Mouse (Mus musculus): ENCODE measurements around the gene Rnf152. TPM values are rescaled to one million over a fixed set of nuclear protein-coding genes. Genes with fewer than 3 reads are reported as not detected.

Gene Rnf152
- polyA plus RNA-seq, 1 experiment, result not detected

DNA sequence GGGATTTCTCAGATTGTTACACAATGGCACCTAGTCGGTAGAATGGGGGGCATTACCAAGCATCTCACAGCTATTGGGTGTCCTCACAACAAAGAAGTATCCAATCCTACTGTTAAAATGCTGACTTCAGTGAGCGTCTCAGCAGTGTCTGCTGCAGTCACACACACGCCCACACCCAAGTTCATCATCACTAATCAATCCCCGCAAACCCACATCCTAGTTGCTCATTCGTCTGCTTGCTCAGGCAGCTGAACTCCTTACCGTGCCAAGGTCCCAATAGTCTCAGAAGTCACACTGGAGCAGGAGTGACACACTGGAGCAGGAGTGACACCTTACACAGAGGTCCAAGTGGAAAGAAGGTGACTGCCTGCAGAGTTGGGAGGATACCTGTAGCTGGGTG is 14.2 kb downstream of the Rnf152 start:
- H3ac ChIP-seq (ENCODE audit: control insufficient read depth, insufficient read length, low read depth), result no peak overlapping the region
- TF ChIP-seq FOSL1 (IDR thresholded peaks at IDR 0.05; ENCODE audit: insufficient read depth, low read length, poor library complexity, severe bottlenecking), result no peak
- no peak for TF ChIP-seq MAX (IDR thresholded peaks at IDR 0.05)
- TF ChIP-seq USF1 (IDR thresholded peaks at IDR 0.05; ENCODE audit: low read depth), result no peak
- TF ChIP-seq CEBPB (IDR thresholded peaks at IDR 0.05; ENCODE audit: low read depth), result no peak
- no peak for TF ChIP-seq CTCF (IDR thresholded peaks at IDR 0.05; ENCODE audit: control insufficient read depth, insufficient read depth, insufficient read length)
- TF ChIP-seq MYOD1 (IDR thresholded peaks at IDR 0.05; ENCODE audit: control insufficient read depth, insufficient read length, low read depth), result no peak
- no peak for TF ChIP-seq MYOG (IDR thresholded peaks at IDR 0.05; ENCODE audit: control insufficient read depth, extremely low read depth, insufficient read length)
- H3K4me3 ChIP-seq (ENCODE audit: insufficient read depth, poor library complexity, severe bottlenecking), result no peak overlapping the region
- H3K27me3 ChIP-seq (ENCODE audit: control insufficient read depth, insufficient read depth, insufficient read length), result no peaks in the 10 kb centered on the region
- H3K79me3 ChIP-seq (ENCODE audit: low read depth), result no peaks in the 10 kb centered on the region
- no peaks in the 10 kb centered on the region for H3K79me2 ChIP-seq (ENCODE audit: control insufficient read depth, insufficient read depth)
- no peaks in the 10 kb centered on the region for H3K36me3 ChIP-seq (ENCODE audit: control insufficient read depth, insufficient read depth)

DNA sequence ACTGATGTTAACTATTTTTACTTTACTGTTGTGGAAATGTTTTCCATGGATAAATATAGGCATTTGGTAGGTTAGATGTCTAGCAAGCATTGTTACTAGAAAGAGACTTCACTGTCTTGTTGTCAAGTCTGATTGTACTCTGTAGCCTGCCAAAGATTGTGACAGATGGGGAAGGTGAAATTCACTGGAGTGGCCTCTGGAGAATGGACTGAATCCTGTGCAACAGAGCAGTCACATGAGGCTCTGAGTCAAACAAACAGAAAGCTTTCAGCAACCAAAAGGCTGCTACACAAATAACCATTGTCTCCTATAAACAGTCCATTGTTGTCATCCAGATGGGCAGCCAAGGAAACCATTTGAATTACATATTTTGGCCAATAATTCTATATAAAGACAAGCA is 15.6 kb downstream of the Rnf152 start:
- Histone ChIP-seq H3K36me3 (ENCODE audit: control insufficient read depth, insufficient read depth) (no peaks in the 10 kb centered on the region), H3K79me2 (ENCODE audit: control insufficient read depth, insufficient read depth) (no peaks in the 10 kb centered on the region), H3K4me3 (ENCODE audit: insufficient read depth, poor library complexity, severe bottlenecking) (no peak overlapping the region), H3K27me3 (ENCODE audit: control insufficient read depth, insufficient read depth, insufficient read length) (no peaks in the 10 kb centered on the region), H3ac (ENCODE audit: control insufficient read depth, insufficient read length, low read depth) (no peak overlapping the region), H3K79me3 (ENCODE audit: low read depth) (no peaks in the 10 kb centered on the region)
- no peak for TF ChIP-seq CEBPB (IDR thresholded peaks at IDR 0.05; ENCODE audit: low read depth)
- TF ChIP-seq CTCF (IDR thresholded peaks at IDR 0.05; ENCODE audit: control insufficient read depth, insufficient read depth, insufficient read length), result no peak
- TF ChIP-seq USF1 (IDR thresholded peaks at IDR 0.05; ENCODE audit: low read depth), result no peak
- no peak for TF ChIP-seq MAX (IDR thresholded peaks at IDR 0.05)
- no peak for TF ChIP-seq MYOG (IDR thresholded peaks at IDR 0.05; ENCODE audit: control insufficient read depth, extremely low read depth, insufficient read length)
- no peak for TF ChIP-seq FOSL1 (IDR thresholded peaks at IDR 0.05; ENCODE audit: insufficient read depth, low read length, poor library complexity, severe bottlenecking)
- TF ChIP-seq MYOD1 (IDR thresholded peaks at IDR 0.05; ENCODE audit: control insufficient read depth, insufficient read length, low read depth), result no peak

- H3K27me3 ChIP-seq (ENCODE audit: control insufficient read depth, insufficient read depth, insufficient read length), result no peaks in the 10 kb centered on the region
- TF ChIP-seq FOSL1 (IDR thresholded peaks at IDR 0.05; ENCODE audit: insufficient read depth, low read length, poor library complexity, severe bottlenecking), result no peak
- TF ChIP-seq USF1 (IDR thresholded peaks at IDR 0.05; ENCODE audit: low read depth), result no peak
- TF ChIP-seq CTCF (IDR thresholded peaks at IDR 0.05; ENCODE audit: control insufficient read depth, insufficient read depth, insufficient read length), result no peak
- no peak for TF ChIP-seq CEBPB (IDR thresholded peaks at IDR 0.05; ENCODE audit: low read depth)
- TF ChIP-seq MYOG (IDR thresholded peaks at IDR 0.05; ENCODE audit: control insufficient read depth, extremely low read depth, insufficient read length), result no peak
- TF ChIP-seq MAX (IDR thresholded peaks at IDR 0.05), result no peak
- no peaks in the 10 kb centered on the region for H3K36me3 ChIP-seq (ENCODE audit: control insufficient read depth, insufficient read depth)
- no peaks in the 10 kb centered on the region for H3K79me2 ChIP-seq (ENCODE audit: control insufficient read depth, insufficient read depth)
- H3K79me3 ChIP-seq (ENCODE audit: low read depth), result no peaks in the 10 kb centered on the region
- H3ac ChIP-seq (ENCODE audit: control insufficient read depth, insufficient read length, low read depth), result no peak overlapping the region
- no peak overlapping the region for H3K4me3 ChIP-seq (ENCODE audit: insufficient read depth, poor library complexity, severe bottlenecking)
Observed at GRCm38 (mm10) chr1:105337397-105337796, 19.1 kb downstream of the Rnf152 start.

DNA sequence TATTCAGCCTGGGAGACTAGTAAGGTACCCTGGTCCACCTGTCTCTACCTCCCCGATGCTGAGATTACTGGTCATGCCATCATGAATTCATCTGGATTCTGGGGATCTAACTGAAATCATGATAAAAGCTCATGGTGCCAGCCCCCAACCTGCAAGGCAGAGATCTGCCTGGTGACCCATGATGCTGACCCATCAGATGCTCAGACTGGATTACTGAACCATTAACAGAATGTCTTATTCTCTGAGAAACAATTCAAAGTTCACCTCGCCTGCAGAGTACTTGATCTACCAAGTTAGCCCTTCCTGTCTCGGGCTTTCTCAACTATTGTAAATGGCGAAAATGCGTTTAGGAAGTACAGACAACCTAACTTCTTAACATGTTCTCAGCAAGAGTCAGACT is 20.4 kb downstream of the Rnf152 start:
- no peaks in the 10 kb centered on the region for H3K27me3 ChIP-seq (ENCODE audit: control insufficient read depth, insufficient read depth, insufficient read length)
- no peaks in the 10 kb centered on the region for H3K79me3 ChIP-seq (ENCODE audit: low read depth)
- H3ac ChIP-seq (ENCODE audit: control insufficient read depth, insufficient read length, low read depth), result no peak overlapping the region
- H3K4me3 ChIP-seq (ENCODE audit: insufficient read depth, poor library complexity, severe bottlenecking), result no peak overlapping the region
- TF ChIP-seq MAX (IDR thresholded peaks at IDR 0.05) (no peak), USF1 (IDR thresholded peaks at IDR 0.05; ENCODE audit: low read depth) (no peak), CTCF (IDR thresholded peaks at IDR 0.05; ENCODE audit: control insufficient read depth, insufficient read depth, insufficient read length) (no peak), MYOD1 (IDR thresholded peaks at IDR 0.05; ENCODE audit: control insufficient read depth, insufficient read length, low read depth) (no peak), CEBPB (IDR thresholded peaks at IDR 0.05; ENCODE audit: low read depth) (no peak), MYOG (IDR thresholded peaks at IDR 0.05; ENCODE audit: control insufficient read depth, extremely low read depth, insufficient read length) (no peak), FOSL1 (IDR thresholded peaks at IDR 0.05; ENCODE audit: insufficient read depth, low read length, poor library complexity, severe bottlenecking) (no peak)
- no peaks in the 10 kb centered on the region for H3K79me2 ChIP-seq (ENCODE audit: control insufficient read depth, insufficient read depth)
- no peaks in the 10 kb centered on the region for H3K36me3 ChIP-seq (ENCODE audit: control insufficient read depth, insufficient read depth)

DNA sequence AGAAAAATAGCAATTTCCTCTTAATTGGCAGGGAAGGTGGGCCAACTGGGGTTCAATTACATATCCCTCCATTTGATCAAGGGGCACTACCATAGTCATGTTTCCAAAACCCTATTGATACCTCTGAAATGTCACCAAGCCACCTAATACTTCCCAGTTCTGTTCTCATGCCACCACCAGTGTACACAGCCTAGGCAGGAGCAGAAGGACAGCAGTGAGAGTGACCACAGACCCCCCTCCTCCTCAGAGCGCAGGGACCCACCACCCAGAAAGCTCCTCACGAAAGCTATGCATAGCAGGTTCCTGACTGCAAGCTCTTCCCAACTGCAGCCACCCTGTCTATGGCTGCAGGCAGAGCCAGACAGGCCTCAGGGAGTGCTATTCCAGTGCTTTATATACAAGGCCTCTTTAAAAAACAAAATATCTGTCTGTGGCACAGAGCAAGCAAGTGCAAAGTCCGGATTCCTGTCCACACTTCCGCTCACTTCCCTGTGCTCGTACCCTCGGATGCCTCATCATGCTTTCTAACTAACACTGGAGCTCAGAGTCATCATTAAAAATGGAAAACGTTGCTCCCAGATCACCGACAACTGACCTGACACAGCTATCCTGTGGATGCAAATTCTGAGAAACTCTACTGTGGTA is 24.3 kb downstream of the Rnf152 start:
- TF ChIP-seq MYOD1 (IDR thresholded peaks at IDR 0.05; ENCODE audit: control insufficient read depth, insufficient read length, low read depth) (no peak), MYOG (IDR thresholded peaks at IDR 0.05; ENCODE audit: control insufficient read depth, extremely low read depth, insufficient read length) (no peak), CTCF (IDR thresholded peaks at IDR 0.05; ENCODE audit: control insufficient read depth, insufficient read depth, insufficient read length) (no peak), FOSL1 (IDR thresholded peaks at IDR 0.05; ENCODE audit: insufficient read depth, low read length, poor library complexity, severe bottlenecking) (no peak), CEBPB (IDR thresholded peaks at IDR 0.05; ENCODE audit: low read depth) (no peak), USF1 (IDR thresholded peaks at IDR 0.05; ENCODE audit: low read depth) (no peak), MAX (IDR thresholded peaks at IDR 0.05) (no peak)
- H3K79me2 ChIP-seq (ENCODE audit: control insufficient read depth, insufficient read depth), result no peaks in the 10 kb centered on the region
- H3K79me3 ChIP-seq (ENCODE audit: low read depth), result no peaks in the 10 kb centered on the region
- H3K4me3 ChIP-seq (ENCODE audit: insufficient read depth, poor library complexity, severe bottlenecking), result no peak overlapping the region
- no peak overlapping the region for H3ac ChIP-seq (ENCODE audit: control insufficient read depth, insufficient read length, low read depth)
- H3K27me3 ChIP-seq (ENCODE audit: control insufficient read depth, insufficient read depth, insufficient read length), result no peaks in the 10 kb centered on the region
- no peaks in the 10 kb centered on the region for H3K36me3 ChIP-seq (ENCODE audit: control insufficient read depth, insufficient read depth)

Measured in C2C12 (cell line).